Mouse (Mus musculus): ENCODE data around the gene Cplx2.

The Cplx2 gene

GRCm38 (mm10) chr13:54371049-54371386 is at the start of gene Cplx2:
TSS of gene Cplx2 (plus strand) at chr13:54371349.
- in situ Hi-C loops (cut with MboI; ENCODE audit: unreplicated experiment in 2 of 2) = loop anchor here in 1 of 2 experiments (5.0 to 10.0 kb wide), 2 partner anchors 56 to 254 kb away; partner anchors contain the start of gene Faf2

DNA sequence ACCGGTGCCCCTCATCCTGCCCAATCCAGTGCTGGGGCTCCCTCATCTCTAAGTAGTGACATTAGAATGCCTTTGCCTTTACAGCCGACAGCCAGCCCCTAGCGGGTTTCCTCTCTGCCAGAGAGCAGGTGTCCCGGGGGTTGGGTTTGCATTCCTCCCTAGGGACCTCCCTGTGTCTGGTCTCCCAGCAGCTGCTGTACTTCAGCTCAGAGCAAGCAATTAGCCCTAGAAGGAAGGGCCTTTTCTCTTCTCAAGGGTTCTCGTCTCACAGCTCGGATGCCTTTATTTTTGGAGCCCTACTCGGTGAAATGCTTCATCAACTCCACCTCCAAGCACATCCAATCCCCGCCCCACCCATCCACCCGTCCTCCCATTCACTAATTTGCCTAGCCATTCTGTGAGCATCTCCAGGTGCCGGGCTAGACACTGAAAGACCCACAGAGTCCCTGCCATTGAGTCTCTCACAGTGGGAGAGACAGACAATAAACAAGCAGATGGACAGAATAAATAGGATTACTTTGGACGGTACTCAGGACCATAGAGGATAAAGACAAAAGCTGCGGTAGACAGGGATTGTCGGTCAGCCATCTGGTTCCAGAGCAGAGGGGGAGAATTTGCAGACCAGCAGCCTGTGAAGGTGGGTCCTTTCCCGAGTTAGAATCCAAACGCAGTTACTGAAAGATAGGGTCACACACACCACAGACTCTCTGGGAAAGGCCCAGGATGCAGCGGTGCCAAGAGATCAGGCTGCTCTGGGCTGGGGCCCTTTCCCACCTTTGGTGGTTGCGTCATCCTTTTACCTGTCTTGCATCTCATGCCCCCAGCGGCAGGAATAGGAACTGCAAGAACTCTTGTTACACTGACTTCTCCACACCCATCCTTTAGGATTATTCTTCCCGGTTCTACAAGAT is 48.5 kb upstream of the Cplx2 start:
- in situ Hi-C loops (cut with MboI; ENCODE audit: unreplicated experiment in 2 of 2) = loop anchor here in 1 of 2 experiments (5.0 kb wide), 1 partner anchor 45 kb away; no protein-coding TSS in a partner anchor

- in situ Hi-C loops (cut with MboI; ENCODE audit: unreplicated experiment in 2 of 2) = loop anchor here in 1 of 2 experiments (5.0 kb wide), 1 partner anchor 44 kb away; no protein-coding TSS in a partner anchor
Observed at GRCm38 (mm10) chr13:54323307-54324165, 47.6 kb upstream of the Cplx2 start.

- in situ Hi-C loops (cut with MboI; ENCODE audit: unreplicated experiment in 2 of 2) = loop anchor here in 1 of 2 experiments (5.0 kb wide), 1 partner anchor 43 kb away; no protein-coding TSS in a partner anchor
Observed at GRCm38 (mm10) chr13:54324178-54324577, 47.0 kb upstream of the Cplx2 start.

DNA sequence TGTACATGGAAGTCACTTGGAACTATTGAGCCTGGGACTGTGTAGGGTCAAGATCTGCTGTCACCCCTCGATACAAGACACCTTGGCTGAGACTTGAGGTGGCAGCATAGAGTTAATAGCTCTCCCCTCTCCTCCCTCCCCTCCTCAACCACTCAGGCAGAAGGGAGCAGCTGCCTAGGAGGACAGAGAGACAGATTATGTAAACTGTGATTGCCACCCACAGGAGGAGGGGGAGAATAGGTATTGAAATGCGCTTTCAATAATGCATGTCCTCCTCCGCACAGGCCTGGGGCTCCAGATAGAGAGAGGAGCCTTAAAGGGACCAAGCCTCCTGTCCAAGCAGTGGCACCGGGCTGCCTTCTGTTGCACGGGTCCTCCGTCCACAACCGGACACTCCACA is 45.3 kb upstream of the Cplx2 start:
- in situ Hi-C loops (cut with MboI; ENCODE audit: unreplicated experiment in 2 of 2) = no loop called here

- in situ Hi-C loops (cut with MboI; ENCODE audit: unreplicated experiment in 2 of 2) = no loop called here
Observed at GRCm38 (mm10) chr13:54326686-54327447, 44.3 kb upstream of the Cplx2 start.

DNA sequence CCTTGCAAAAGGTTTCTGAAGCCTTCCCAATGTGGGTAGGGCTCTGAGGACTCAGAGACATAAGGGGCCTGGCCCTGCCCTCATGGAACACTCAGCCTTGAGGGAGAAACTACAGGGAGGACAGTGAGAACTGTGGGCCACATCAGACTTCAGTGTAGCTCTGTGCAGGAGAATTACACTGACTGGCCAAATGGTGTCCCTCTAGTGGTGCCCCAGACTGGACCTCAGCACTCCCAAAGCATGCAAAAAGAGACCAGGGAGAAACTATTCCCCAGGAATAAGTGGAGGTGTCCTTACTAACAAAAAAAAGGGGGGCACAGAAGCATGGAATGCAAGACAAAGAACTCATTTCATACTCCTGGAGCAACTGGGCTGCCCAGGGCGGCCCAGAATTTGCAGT is 43.1 kb upstream of the Cplx2 start:
- in situ Hi-C loops (cut with MboI; ENCODE audit: unreplicated experiment in 2 of 2) = no loop called here

- in situ Hi-C loops (cut with MboI; ENCODE audit: unreplicated experiment in 2 of 2) = no loop called here
Observed at GRCm38 (mm10) chr13:54328954-54329490, 42.1 kb upstream of the Cplx2 start.

DNA sequence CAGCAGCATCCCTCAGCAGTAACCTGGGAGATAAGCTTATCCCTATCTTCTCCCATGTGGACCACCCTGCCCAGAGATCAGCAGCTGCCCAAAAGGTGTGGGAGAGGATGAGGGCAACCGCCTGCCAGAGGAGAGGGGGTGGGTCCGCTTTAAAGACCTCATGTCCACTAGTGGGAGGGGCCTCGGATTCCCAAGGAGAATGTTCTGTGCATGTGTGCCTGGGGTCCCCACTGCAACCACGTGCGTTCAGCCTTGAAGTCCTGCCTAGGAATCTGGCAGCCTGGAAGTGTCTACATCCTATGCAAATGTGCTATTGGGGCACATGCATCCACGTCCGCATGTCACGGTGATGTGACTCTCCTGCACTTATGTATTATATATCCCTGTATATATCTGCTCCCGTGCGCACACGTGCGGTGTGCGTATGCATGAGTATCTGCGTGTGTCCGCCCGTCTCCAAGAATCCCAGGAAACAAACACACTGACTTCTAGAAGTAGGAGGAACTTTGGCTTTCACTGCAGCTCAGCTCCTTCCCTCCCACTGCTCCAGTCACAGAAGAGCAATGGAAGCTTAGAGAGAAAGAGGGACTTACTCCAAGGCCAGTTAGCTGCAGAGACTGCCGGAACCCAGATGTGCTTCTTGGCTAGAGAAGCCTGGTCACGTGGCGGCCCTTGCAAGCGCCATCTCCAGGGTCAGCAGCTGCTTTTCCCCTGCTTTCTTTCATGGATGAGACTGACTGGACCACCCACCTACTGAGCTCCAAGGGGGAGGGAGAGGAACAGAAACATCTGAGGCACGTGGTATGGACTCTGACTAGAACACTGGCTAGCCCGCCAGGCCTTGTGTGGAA is 39.1 kb upstream of the Cplx2 start:
- in situ Hi-C loops (cut with MboI; ENCODE audit: unreplicated experiment in 2 of 2) = no loop called here

DNA sequence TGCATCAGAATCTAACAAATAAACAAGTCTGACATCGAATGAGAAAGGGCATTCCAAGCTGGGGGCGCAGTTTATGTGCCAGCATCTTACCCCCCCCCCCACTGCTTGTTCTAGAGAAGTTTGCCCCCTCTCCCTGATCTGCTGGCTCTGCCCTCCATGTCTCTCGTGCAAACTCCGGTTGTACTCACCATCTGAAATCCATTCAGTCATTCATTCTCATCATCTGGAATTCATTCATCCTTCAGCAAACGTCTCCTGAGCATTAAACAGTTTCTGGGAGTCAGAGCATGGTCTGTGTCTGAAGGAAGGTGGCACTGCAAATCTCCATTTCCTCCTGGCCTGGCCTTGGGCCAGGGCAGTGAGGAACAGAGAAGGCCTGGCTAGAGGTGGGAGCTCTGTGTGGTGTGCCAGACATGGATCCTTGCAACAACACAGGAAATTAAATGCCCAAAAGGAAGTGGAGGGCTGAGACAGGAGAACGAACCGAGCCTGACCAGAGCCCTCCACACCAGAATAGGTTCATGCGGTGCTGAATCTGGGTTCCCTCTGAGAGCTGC is 38.1 kb upstream of the Cplx2 start:
- in situ Hi-C loops (cut with MboI; ENCODE audit: unreplicated experiment in 2 of 2) = no loop called here

- in situ Hi-C loops (cut with MboI; ENCODE audit: unreplicated experiment in 2 of 2) = no loop called here
Observed at GRCm38 (mm10) chr13:54337058-54337457, 34.1 kb upstream of the Cplx2 start.

- in situ Hi-C loops (cut with MboI; ENCODE audit: unreplicated experiment in 2 of 2) = no loop called here
Observed at GRCm38 (mm10) chr13:54337541-54337940, 33.6 kb upstream of the Cplx2 start.

GRCm38 (mm10) chr13:54338815-54339214 is 32.3 kb upstream of the Cplx2 start:
- in situ Hi-C loops (cut with MboI; ENCODE audit: unreplicated experiment in 2 of 2) = no loop called here

GRCm38 (mm10) chr13:54345885-54346647 is 25.1 kb upstream of the Cplx2 start:
- in situ Hi-C loops (cut with MboI; ENCODE audit: unreplicated experiment in 2 of 2) = loop anchor here in 1 of 2 experiments (5.0 kb wide), 1 partner anchor 34 kb away; no protein-coding TSS in a partner anchor

DNA sequence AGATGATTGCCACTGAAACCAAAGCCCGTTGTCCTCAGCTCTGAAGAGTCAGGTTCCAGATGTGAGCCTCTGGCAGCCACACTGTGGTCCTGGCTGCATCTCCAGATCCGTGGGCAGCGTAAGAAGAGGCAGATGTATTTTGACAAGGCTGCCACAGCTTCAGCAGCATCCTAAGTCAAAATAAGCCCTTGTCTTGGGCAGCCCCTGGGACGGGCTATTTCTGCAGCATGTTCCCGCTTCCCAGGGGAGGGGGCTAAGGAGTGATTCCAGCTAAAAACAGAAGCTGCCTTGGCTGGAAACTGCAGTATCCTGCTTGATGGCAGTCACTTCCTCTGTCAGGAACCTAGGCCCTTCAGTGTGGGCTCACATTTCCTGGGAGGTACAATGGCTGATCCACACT is 23.1 kb upstream of the Cplx2 start:
- in situ Hi-C loops (cut with MboI; ENCODE audit: unreplicated experiment in 2 of 2) = loop anchor here in 1 of 2 experiments (5.0 kb wide), 1 partner anchor 36 kb away; no protein-coding TSS in a partner anchor

DNA sequence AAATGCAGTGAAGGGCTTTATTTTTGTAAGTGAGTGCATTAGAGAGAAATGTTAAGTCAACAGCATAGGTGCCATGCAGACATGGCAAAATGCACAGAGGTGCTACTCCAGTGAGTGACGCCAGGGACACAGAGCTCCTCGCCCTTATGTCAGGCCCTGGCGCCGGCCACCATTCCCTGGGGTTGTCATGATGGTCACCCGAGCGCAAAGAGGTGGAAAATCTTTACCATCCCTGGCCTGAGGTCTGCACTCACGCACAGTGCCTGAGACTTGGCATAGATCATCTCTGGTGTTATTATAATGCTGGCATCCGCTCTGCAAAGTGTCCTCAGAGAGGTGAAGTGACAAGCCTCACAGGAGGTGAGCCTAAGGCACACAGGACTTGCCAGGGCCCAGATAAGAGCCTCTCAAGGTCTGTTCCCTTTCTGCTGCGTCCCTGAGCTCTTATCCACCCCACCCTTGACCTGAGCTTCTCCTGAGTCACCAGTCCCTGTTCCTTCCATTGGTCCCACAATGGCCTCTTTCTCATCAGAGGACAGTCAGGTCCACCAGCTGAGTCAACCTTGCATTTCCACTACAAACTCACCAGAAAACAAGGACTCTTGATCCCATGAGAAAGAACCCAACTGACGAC is 21.9 kb upstream of the Cplx2 start:
- in situ Hi-C loops (cut with MboI; ENCODE audit: unreplicated experiment in 2 of 2) = loop anchor here in 1 of 2 experiments (5.0 kb wide), 1 partner anchor 37 kb away; no protein-coding TSS in a partner anchor

DNA sequence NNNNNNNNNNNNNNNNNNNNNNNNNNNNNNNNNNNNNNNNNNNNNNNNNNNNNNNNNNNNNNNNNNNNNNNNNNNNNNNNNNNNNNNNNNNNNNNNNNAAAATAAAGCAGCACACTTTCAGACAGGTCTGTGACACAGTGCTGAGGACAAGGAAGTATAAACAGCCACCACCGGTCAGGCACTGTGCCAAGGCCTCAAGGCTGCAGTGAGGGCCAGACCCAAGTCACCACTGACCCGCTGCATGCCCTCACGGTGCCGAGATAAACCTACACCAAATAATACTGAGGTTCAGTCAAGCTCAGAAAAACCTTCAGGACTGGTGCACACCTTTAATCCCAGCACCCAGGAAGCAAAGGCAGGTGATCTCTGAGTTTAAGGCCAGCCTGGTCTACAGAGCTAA is 13.7 kb upstream of the Cplx2 start:
- in situ Hi-C loops (cut with MboI; ENCODE audit: unreplicated experiment in 2 of 2) = no loop called here

- in situ Hi-C loops (cut with MboI; ENCODE audit: unreplicated experiment in 2 of 2) = no loop called here
Observed at GRCm38 (mm10) chr13:54359181-54359580, 12.0 kb upstream of the Cplx2 start.
